Mouse (Mus musculus) heart, postnatal 0 days (tissue): Measurements from ENCODE around the gene Serac1. TPM values are rescaled to one million over a fixed set of nuclear protein-coding genes. Genes with fewer than 3 reads are reported as not detected.

Source experiments
- ATAC-seq: fragments of 200-750 bp; cut with Nextera tagmentation; 2 replicates; pipeline ENCODE4 v1.8.0; 2017; ENCODE audit warnings: low read depth, moderate number of reproducible peaks, moderate library complexity; ENCODE audit not compliant: insufficient read depth
- DNase-seq: peaks from one replicate; pipeline ENCODE4 v3.0.0-alpha.2; 2016; ENCODE audit warnings: low spot score
- H3K27ac ChIP-seq: fragments of 300-500 bp; sonication (generic); 2 replicates; pipeline ENCODE4 v1.5.1; 2014; ENCODE audit warnings: low read depth, mild to moderate bottlenecking
- H3K27me3 ChIP-seq: fragments of 300-500 bp; sonication (generic); 2 replicates; pipeline ENCODE4 v1.6.1; 2014; ENCODE audit warnings: low read length, mixed read lengths; ENCODE audit not compliant: control insufficient read depth, insufficient read depth
- H3K36me3 ChIP-seq: fragments of 300-500 bp; sonication (generic); replicated peaks from 2 replicates; pipeline ENCODE4 v1.6.1; 2014; ENCODE audit warnings: low read length, mixed read lengths; ENCODE audit not compliant: control insufficient read depth, insufficient read depth
- H3K4me1 ChIP-seq: fragments of 300-500 bp; sonication (generic); 2 replicates; pipeline ENCODE4 v1.6.1; 2014; ENCODE audit warnings: antibody characterized with exemption; ENCODE audit not compliant: control insufficient read depth, insufficient read depth
- H3K4me2 ChIP-seq: fragments of 300-500 bp; sonication (generic); 2 replicates; pipeline ENCODE4 v1.6.1; 2014; ENCODE audit warnings: low read depth, mild to moderate bottlenecking, low read length, moderate library complexity
- H3K4me3 ChIP-seq: fragments of 300-500 bp; sonication (generic); 2 replicates; pipeline ENCODE4 v1.5.1; 2014; ENCODE audit warnings: low read depth, low read length
- H3K9ac ChIP-seq: fragments of 300-500 bp; sonication (generic); replicated peaks from 2 replicates; pipeline ENCODE4 v1.6.1; 2014; ENCODE audit warnings: low read depth, low read length, mixed read lengths
- H3K9me3 ChIP-seq: fragments of 300-500 bp; sonication (generic); replicated peaks from 2 replicates; pipeline ENCODE4 v1.6.1; 2016; ENCODE audit warnings: low read length; ENCODE audit not compliant: control insufficient read depth
- CTCF ChIP-seq: IDR thresholded peaks from 2 replicates; pipeline ENCODE4 v1.5.1; 2016; ENCODE audit warnings: antibody characterized with exemption, control low read depth, low read depth
- EP300 ChIP-seq: IDR thresholded peaks from 2 replicates; pipeline ENCODE4 v1.6.1; 2016; ENCODE audit warnings: antibody characterized with exemption, low read depth
- WGBS: fragments of 180-500 bp; shearing (Covaris S2); extraction: QIAGEN DNeasy Blood & Tissue Kit; methylation state at CpG from one replicate; pipeline ENCODE4 v1.1.7; 2014; 5-methylcytosine and 5-hydroxymethylcytosine counted together
- polyA plus RNA-seq: library from polyadenylated mRNA; unstranded; fragments of >200 nt; fragmentation: Nextera tagmentation; extraction: Ambion mirVana; gene quantifications from 2 replicates; pipeline ENCODE4 v1.2.1, GENCODE M21; 2015
- total RNA-seq: library from RNA; depleted of rRNA; stranded (reverse); fragments of >200 nt; gene quantifications from 2 replicates; pipeline ENCODE4 v1.2.3, GENCODE M21; 2014; ENCODE audit warnings: low replicate concordance

Serac1 gene
- total and polyA plus RNA-seq, 2 experiments from 2014 or later: 4.2 to 5.5 TPM

DNA sequence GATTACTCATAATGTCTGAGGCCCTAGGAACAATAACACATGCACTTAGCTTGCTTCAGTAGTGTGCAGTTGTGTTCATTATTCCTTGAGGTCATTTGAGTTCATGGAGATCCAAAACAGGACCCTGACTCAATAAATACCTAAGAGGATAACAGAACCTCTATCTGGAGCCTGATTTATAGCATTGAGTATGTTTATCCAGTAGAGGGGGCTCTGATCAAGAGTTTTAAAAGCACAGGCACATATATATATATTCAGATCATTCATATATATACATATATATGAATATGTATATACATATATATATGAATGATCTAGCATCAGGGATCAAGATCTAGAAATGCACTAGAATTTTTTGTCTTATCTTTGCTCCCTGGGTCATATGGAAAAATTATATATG is 16.0 kb upstream of the Serac1 start:
- no peak overlapping the region for H3K4me2 ChIP-seq
- H3K27me3 ChIP-seq: no peaks in the 10 kb centered on the region
- H3K4me3 ChIP-seq: no peak overlapping the region
- no peak for DNase-seq
- no peaks in the 10 kb centered on the region for H3K36me3 ChIP-seq
- no peak for ATAC-seq
- no peak overlapping the region for H3K9ac ChIP-seq
- no peaks in the 10 kb centered on the region for H3K4me1 ChIP-seq
- no peaks in the 10 kb centered on the region for H3K9me3 ChIP-seq
- TF ChIP-seq CTCF (peak; percentile 20; the same call in 1 of the 2 replicates), EP300 (no peak)
- H3K27ac ChIP-seq: no peak overlapping the region

DNA sequence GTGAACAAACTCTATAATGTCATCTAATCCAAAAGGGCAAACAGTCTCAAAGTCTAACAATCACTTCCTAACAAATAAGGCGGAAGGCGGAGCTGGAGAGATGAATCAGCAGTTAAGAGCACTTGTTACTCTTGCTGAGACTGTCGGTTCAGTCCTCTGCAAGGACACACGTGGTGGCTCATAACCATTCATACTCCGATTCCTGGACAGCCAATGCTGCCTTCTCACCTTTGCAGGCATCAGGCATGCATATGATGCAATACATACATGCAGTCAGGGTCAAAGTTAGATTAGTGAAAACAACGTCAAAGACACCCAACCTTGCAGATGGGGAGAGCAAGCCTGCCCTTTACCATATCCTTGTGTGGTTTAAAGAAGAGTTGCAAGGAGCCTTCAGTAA is 12.1 kb upstream of the Serac1 start:
- Histone ChIP-seq H3K4me1 (no peaks in the 10 kb centered on the region), H3K4me2 (no peak overlapping the region), H3K27me3 (no peaks in the 10 kb centered on the region), H3K36me3 (peaks cover 14% of the 10 kb centered on the region; the same call in 1 of the 2 replicates), H3K9ac (no peak overlapping the region), H3K9me3 (no peaks in the 10 kb centered on the region), H3K4me3 (no peak overlapping the region), H3K27ac (no peak overlapping the region)
- ATAC-seq (no peak), DNase-seq (no peak)
- TF ChIP-seq CTCF (no peak), EP300 (no peak)
- WGBS: 84% methylated on average over 6 of the region's 6 CpGs

DNA sequence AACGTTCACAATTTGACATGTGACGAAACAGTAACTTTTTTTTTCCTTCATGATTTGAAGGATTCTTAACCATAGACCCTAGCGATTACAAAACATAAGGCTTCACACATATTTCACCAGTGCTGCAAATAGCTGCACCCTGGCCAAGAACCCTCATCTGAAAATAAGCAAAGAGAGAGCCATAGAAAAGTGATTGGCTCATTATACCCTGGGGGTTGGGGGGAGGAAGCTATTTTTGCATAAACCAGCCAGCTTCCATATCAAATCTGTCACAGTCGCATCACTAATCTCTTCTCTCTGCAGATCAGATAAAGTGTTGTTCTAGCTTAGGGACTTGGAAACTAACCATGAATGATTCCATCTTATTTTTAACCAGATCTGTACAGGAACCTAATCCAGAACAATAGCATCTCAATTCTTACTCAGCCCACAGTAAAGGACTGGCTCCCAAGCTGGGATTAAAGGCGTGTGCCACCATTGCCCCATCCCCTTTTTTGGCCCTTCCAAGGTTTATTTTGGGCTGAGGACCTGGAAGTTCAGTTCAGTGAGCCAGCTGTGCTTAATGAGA is 3.9 kb upstream of the Serac1 start:
- Histone ChIP-seq H3K9me3 (no peaks in the 10 kb centered on the region), H3K27me3 (no peaks in the 10 kb centered on the region), H3K4me3 (no peak overlapping the region), H3K27ac (no peak overlapping the region), H3K9ac (no peak overlapping the region), H3K4me1 (0 out of 2 replicates have a peak, but pooled peaks cover 5% of the 10 kb centered on the region), H3K36me3 (peaks cover 36% of the 10 kb centered on the region), H3K4me2 (no peak overlapping the region)
- DNase-seq (no peak), ATAC-seq (no peak)
- TF ChIP-seq EP300 (no peak), CTCF (no peak)
- WGBS: 75% methylated on average over 5 of the region's 5 CpGs

DNA sequence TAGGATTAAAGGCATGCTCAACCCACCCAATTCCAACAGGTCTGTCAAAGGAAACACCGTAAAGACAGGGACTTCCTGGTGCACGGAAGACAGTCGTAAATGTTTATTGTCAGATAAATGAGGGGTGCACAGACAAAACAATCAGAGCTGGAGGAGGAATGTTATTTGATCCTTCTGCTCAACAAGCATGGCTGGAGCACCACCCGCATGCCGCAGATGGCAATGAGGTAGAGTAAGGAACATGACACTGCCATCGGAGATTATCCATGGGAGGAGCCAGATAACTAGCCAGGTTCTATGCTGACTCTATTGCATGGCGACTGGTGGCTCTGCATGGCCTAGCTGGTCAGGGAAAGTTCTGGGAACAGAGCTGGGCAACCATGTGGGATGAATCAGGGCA is 6.1 kb downstream of the Serac1 start:
- DNase-seq (no peak), ATAC-seq (no peak)
- Histone ChIP-seq H3K9ac (no peak overlapping the region), H3K9me3 (no peaks in the 10 kb centered on the region), H3K36me3 (peaks cover 29% of the 10 kb centered on the region), H3K4me2 (no peak overlapping the region), H3K4me3 (no peak overlapping the region), H3K27ac (no peak overlapping the region), H3K27me3 (no peaks in the 10 kb centered on the region), H3K4me1 (no peaks in the 10 kb centered on the region)
- WGBS: 76% methylated on average over 7 of the region's 7 CpGs
- TF ChIP-seq CTCF (no peak), EP300 (no peak)

DNA sequence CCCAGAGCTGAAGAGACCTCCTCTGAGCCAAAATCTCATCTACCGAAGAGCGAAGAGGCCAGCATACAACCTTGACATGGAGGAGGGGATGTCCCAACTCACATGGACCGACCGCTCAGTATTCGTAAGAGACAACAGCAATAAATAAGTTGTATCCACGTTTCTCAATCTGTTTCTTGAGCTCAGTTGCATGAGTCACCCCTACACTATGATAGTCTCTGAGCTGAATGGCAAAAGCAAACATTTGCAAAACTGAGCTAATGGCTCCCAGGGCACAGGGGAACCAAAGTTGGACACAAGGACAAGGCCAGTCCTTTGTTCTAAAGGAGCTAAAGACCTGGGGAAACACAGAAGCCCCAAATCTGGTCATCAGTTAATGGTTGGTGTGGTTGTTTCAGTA is 9.7 kb downstream of the Serac1 start:
- TF ChIP-seq CTCF (no peak), EP300 (no peak)
- no peaks in the 10 kb centered on the region for H3K9me3 ChIP-seq
- no peak for ATAC-seq
- no peak overlapping the region for H3K4me2 ChIP-seq
- H3K9ac ChIP-seq: no peak overlapping the region
- no peaks in the 10 kb centered on the region for H3K27me3 ChIP-seq
- H3K36me3 ChIP-seq: peaks cover 57% of the 10 kb centered on the region
- no peak overlapping the region for H3K4me3 ChIP-seq
- DNase-seq: no peak
- no peaks in the 10 kb centered on the region for H3K4me1 ChIP-seq
- WGBS: 83% methylated on average over 6 of the region's 6 CpGs
- no peak overlapping the region for H3K27ac ChIP-seq

DNA sequence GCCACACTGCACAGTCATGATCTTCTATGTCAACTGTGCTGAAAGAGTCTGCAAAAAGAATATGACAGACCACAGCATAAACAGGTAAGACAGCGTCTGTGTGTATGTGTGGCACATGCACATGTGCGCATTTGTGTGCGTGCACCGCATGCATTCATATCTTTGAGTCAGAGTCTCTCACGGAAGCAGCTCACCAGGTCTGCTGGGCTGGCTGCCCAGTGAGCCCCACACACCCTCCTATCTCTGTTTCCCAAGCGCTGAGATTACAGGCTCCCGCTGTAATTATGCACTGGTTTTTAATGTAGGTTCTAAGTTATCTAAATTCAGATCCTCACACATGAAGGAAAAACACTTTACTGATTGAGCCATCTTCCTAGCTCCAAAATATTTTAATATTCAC is 11.9 kb downstream of the Serac1 start:
- Histone ChIP-seq H3K4me3 (no peak overlapping the region), H3K9me3 (no peaks in the 10 kb centered on the region), H3K36me3 (peaks cover 53% of the 10 kb centered on the region), H3K27me3 (no peaks in the 10 kb centered on the region), H3K9ac (no peak overlapping the region), H3K4me1 (no peaks in the 10 kb centered on the region), H3K27ac (no peak overlapping the region), H3K4me2 (no peak overlapping the region)
- ATAC-seq: no peak
- whole genome bisulfite sequencing: 68% methylated on average over 7 of the region's 7 CpGs
- DNase-seq: no peak
- no peak for TF ChIP-seq CTCF
- TF ChIP-seq EP300: no peak
